Mouse (Mus musculus) testis, adult 2 months (tissue): ENCODE results near the gene Spint4.

Source experiments
- CTCF ChIP-seq: fragments of 200-500 bp; IDR thresholded peaks from 2 replicates; pipeline ENCODE4 v1.5.1; 2012; ENCODE audit warnings: low read depth, mild to moderate bottlenecking, inconsistent platforms, low read length, moderate library complexity; ENCODE audit not compliant: control insufficient read depth, insufficient read depth, insufficient replicate concordance
- POLR2A ChIP-seq: fragments of 200-500 bp; IDR thresholded peaks from 2 replicates; pipeline ENCODE4 v1.6.1; 2012; ENCODE audit warnings: low read depth, mild to moderate bottlenecking, inconsistent platforms, low read length, moderate library complexity; ENCODE audit not compliant: control insufficient read depth

GRCm38 (mm10) chr2:164676103-164676502 is 22.2 kb upstream of the Spint4 start:
- TF ChIP-seq POLR2A (no peak), CTCF (peak; percentile 87)
